ENCODE assay signal across 8 mouse cellular contexts in the genomic region with DNA sequence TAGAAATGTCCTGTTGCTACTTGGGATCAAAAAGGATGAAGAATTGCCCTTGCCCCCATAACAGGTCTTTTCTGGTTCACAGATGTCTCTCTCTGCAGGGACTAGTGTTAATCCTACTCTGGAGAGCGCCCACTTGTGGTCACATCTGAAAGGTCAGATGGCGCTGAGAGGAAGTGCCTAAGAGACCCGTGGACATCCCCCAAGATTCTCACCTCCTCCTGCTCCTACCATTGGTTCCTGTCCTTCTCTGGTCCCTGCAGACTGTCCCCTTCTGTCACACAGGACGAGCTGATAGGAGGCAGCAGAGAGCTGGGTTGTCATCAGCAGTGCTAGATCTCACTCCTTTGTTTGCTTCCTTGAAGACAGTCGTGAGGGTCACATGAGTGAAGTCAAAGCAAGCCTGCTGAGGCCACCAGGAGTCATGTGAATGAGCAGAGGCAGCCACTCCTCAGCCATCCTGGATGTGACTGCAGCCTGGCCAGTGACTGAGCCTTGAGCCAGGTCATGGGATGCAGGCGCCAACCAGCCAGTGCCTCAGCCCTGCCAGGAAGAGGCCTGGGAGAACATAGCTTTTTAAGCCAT.
DNase-seq lines count a peak whose midpoint lies in the region; ATAC-seq and TF ChIP-seq lines count a peak whose summit lies in the region.

No protein-coding gene starts in this region.

- ATAC-seq in kidney, embryonic 15.5 days (replicated peaks; ENCODE audit: low FRiP score) = no peak

- TF ChIP-seq CTCF in bone marrow, adult 2 months (IDR thresholded peaks at IDR 0.05; ENCODE audit: control insufficient read depth, insufficient read depth, low read length) = peak; percentile 47
- peak; percentile 45; the same call in 1 of the 2 replicates for TF ChIP-seq CTCF in lung, adult 2 months (IDR thresholded peaks at IDR 0.05; ENCODE audit: insufficient read depth, low read length)

- no peak for TF ChIP-seq POLR2A in bone marrow, adult 2 months (IDR thresholded peaks at IDR 0.05; ENCODE audit: borderline replicate concordance, control insufficient read depth, low read depth, low read length)
- TF ChIP-seq POLR2A in lung, adult 2 months (IDR thresholded peaks at IDR 0.05; ENCODE audit: borderline replicate concordance, extremely low read depth, low read depth, low read length) = no peak

- H3K27ac ChIP-seq in kidney, embryonic 15.5 days = no peak overlapping the region
- no peak overlapping the region for H3K27ac ChIP-seq in bone marrow, adult 2 months (ENCODE audit: control insufficient read depth, insufficient read depth, low read depth, low read length, poor library complexity)

- no peaks in the 10 kb centered on the region for H3K36me3 ChIP-seq in kidney, embryonic 15.5 days

- H3K4me2 ChIP-seq in kidney, embryonic 15.5 days = no peak overlapping the region

- H3K27me3 ChIP-seq in kidney, embryonic 15.5 days = no peaks in the 10 kb centered on the region

- no peak overlapping the region for H3K9ac ChIP-seq in kidney, embryonic 15.5 days

- no peaks in the 10 kb centered on the region for H3K9me3 ChIP-seq in kidney, embryonic 15.5 days (replicated peaks)

- 0 out of 2 replicates have a peak, but pooled peaks cover 3% of the 10 kb centered on the region for H3K4me1 ChIP-seq in kidney, embryonic 15.5 days
- no peaks in the 10 kb centered on the region for H3K4me1 ChIP-seq in bone marrow, adult 2 months (ENCODE audit: control insufficient read depth, insufficient read depth, low read length)
- no peaks in the 10 kb centered on the region for H3K4me1 ChIP-seq in lung, adult 2 months (ENCODE audit: control insufficient read depth, insufficient read depth, low read length)

- peak; percentile 56 for DNase-seq in kidney, adult 18-20 months
- DNase-seq in ES-CJ7 (ENCODE audit: low read depth, low spot score) (peak; percentile 61), MN1 (ENCODE audit: low spot score) (no peak)
- peak; percentile 46 for DNase-seq in forelimb bud, embryonic 11.5 days (ENCODE audit: low read depth, low spot score)
- peak; percentile 22 for DNase-seq in lung, adult 2 months
- DNase-seq in yolk sac, embryonic 10.5 days (ENCODE audit: low spot score) = peak; percentile 28

- no peak overlapping the region for H3K4me3 ChIP-seq in kidney, embryonic 15.5 days (replicated peaks)
- H3K4me3 ChIP-seq in bone marrow, adult 2 months (replicated peaks; ENCODE audit: control insufficient read depth, low read depth, low read length) = no peak overlapping the region
- no peak overlapping the region for H3K4me3 ChIP-seq in lung, adult 2 months (replicated peaks; ENCODE audit: extremely low read depth, low read depth, low read length)

- 34% methylated on average over 6 of the region's 6 CpGs for whole genome bisulfite sequencing in kidney, embryonic 15.5 days
- 23% methylated on average over 6 of the region's 6 CpGs for WGBS in bone marrow, adult 2 months
- 24% methylated on average over 6 of the region's 6 CpGs for WGBS in lung, adult 2 months
